Mouse (Mus musculus) urinary bladder, postnatal 4 days (tissue): ENCODE results near the gene Cog7.

Source experiments
- DNase-seq, 2 experiments: peaks; one replicate each; pipeline ENCODE4 v3.0.0; 2021 to 2022; ENCODE audit warnings: low spot score in 2 of 2

Gene Cog7

GRCm38 (mm10) chr7:121981307-121981871, at the start of gene Cog7:
Gene Cog7, minus strand, starts transcription at chr7:121981711.
- peak; percentile 85 to 95 for DNase-seq

DNA sequence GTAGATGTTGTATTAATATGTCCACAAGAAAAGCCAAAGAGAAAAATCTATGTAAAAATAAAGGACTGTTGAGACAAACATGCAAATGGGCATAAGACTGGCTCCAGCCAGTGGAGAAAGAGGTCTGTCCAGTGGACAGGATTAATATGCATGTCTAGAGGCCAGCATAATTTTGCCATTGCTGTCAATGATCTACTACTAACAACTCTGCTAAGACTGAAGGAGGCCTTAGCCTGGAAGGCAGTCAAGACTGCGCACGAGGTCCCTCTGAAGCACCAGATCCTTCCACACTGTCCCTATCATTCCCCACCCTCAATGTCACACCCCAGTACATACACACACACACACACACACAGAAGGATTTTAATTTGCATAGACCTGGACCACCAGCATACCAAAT, 40.6 kb upstream of the Cog7 start:
- no peak for DNase-seq

GRCm38 (mm10) chr7:122020667-122021354, 39.3 kb upstream of the Cog7 start, which contains the start of gene Gga2:
Gene Gga2, minus strand, starts transcription at chr7:122021222.
- DNase-seq, result peak; percentile 86 to 89

DNA sequence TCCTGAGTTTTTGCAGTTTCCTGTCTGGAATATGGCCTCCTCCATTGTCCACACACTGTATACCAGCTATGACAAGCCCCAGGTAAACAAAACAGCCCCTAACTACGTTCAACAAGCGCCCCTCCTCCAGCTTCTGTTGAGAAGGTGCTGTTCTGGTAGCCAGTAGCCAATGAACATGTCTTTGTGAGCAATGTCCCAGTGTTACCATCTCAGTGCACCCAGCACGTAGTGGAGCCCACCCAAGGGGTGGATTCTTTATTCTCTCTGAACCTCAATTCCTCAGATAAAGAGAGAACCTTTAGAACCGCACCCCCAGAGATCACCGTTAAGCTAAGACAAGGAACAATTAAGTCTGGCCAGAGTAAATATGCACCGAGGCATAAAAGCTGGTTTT, 38.8 kb upstream of the Cog7 start:
- no peak for DNase-seq

DNA sequence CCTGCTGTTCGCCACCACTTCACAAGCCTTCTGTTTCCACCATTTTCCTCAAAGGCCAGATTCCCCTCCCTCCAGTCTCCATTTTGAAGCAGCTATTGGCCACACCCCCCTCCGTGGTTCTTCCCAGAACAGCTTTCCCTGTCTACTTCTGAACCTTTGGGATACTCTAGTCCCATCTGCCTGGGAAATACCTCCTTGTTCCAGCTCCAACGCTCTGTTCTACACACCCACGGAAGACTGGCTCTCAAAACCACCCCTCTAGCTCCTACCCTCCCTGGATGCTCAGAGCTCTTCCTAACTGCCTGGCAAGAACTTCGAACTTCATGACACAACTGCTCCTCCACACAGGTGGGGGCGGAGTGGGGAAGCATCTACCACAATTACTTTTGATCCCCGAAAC, 37.5 kb upstream of the Cog7 start:
- DNase-seq, result no peak

DNA sequence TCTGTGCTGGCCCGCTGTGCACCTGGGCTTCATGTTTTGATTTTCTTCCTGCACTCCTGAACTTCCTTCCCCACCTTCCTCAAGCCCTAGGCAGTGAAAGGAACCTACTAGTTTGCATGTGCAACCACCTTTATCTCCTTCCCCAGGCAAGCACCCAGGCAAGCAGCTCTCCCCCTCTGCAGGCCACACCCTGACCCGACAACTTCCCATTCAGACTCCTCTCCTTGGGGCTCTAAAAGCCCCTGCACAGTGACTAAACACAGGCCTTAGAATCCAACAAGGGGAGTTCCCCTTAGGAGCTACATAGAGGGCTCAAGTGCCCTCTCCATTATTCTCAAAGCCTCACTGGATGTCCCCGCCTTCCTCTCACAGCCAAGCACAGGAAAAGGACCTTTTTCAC, 36.7 kb upstream of the Cog7 start:
- no peak for DNase-seq

DNA sequence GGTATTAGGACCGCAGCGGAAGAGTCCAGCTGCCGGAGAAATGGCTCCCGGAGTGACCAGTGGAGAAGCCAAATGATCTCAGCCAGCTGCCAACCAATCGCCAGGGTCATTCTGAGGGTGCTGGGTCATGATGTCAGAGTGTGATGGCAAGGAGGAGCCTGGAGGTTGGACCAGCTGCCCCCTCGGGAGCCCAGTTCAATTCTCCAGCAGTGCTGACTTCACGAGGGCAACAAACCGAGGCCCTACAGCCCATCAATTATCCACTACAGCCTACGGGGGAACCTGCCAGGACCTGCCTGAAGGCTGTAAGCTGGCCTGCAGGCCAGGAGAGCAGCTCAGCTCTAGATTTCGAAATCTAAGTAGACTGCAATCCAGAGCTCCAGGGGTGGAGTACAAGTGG, 34.2 kb upstream of the Cog7 start:
- no peak for DNase-seq

DNA sequence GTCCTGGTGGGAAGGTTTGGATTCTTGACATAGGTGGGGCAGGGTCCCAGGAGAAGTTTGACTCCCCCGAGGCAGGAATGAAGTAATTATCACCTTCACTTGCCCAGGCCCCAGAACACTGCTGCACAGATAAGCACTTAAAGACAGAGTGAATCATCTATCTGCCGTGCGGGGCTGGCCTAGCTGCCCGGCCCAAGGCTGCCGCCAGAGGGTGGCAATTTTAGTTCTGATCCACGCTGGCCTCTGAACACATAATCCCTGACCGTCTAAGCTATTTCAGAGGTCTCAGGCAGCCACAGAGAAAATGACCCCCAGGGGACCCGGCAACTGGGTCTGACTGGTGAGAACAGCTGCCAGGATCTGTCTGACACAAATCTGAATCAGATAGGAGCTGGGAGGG, 33.6 kb upstream of the Cog7 start:
- DNase-seq, result no peak

GRCm38 (mm10) chr7:122012949-122013348, 31.4 kb upstream of the Cog7 start:
- no peak for DNase-seq

DNA sequence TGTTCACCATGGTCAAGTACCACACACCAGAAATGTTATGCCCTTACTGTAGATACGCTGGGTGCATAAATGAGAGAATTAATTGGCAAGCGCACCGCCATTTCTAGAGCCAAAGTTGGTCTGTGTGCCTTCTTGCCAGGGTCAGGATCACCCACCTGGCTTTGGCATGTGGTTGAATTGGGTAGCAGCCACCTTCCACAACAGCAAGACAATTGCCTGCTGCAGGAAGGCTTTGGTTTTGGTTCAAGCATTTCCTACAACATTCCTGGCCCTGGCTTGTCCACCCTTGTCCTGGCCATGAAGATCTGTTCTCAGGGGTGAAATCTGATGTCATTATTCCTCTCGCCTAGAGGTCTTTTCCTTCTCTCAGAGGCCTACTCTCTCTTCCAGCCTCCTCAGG, 30.9 kb upstream of the Cog7 start:
- DNase-seq, result no peak

DNA sequence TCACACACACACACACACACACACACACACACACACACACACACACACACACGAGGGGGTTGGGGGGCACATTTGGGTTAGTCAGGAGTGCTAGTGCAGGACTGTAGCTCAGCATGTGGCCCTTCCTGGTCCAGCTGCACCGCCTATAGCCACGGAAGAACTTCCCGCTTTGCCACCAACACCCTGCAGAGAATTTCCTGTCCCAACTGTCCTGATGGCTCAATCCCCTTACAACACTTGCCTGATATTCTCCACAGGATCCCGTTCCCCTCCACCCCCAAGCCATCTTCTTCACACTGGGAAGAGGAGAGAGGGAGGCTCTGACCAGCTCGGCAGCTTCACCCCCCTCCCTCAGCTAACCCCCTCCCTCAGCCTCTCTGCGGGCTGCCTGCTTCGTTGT, 18.9 kb upstream of the Cog7 start:
- no peak for DNase-seq

- DNase-seq, result no peak
These were observed 14.4 kb upstream of the Cog7 start for GRCm38 (mm10) chr7:121995961-121996360.

DNA sequence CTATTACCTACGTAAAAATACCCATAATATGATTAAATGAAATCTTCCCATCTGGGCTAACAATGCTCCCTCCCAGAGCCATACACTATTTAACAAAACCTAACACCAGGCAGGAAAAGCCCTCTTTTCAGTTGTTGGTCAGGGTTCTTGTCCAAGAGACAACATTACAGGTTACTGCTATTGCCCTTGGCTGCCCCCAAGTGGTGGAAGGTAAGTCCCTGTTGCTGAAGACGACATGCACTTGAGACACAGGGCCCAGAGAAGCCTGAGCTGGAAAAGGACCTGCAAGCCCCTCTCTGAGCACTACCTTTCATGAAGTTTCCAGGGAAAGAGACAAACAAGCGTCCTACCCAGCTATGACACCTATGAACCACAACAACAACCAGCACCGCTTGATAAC, 6.5 kb downstream of the Cog7 start:
- DNase-seq, result peak; percentile 28 to 64

DNA sequence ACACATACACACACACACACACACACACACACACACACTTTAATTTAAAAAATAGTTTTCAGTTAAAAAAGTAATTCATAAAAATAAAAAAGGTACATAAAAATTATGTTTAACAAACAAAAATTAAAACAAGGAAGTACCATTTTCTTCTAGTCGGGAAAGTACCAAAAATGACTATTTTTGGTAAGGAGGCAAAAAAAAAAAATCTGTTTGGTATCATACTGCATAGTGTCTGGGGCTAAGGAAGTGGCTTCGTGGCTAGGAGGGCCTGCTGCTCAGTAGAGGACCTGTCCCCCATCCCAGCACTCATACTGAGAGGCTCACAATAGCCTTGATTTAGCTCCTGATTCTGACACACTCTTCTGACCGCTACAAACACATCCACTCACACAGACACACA, 9.8 kb downstream of the Cog7 start:
- no peak for DNase-seq

DNA sequence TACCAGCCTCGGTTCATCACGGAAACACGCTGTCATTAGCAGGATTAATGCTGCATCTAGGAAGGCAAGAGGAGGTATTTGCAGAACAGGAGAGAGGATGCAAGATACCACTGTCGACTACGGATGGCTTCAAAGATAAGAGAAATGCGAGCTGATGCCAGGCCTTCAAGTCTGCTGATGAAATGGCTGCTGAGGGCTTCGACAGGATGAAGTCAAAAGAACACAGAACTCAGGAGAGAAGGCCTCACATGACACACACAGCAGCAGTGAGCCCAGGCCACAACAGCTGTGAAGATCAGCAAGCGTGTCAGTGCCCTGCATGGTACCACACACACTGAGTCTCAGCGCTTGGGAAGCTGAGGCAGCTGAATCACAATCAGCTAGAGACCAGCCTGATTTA, 11.3 kb downstream of the Cog7 start:
- no peak for DNase-seq

DNA sequence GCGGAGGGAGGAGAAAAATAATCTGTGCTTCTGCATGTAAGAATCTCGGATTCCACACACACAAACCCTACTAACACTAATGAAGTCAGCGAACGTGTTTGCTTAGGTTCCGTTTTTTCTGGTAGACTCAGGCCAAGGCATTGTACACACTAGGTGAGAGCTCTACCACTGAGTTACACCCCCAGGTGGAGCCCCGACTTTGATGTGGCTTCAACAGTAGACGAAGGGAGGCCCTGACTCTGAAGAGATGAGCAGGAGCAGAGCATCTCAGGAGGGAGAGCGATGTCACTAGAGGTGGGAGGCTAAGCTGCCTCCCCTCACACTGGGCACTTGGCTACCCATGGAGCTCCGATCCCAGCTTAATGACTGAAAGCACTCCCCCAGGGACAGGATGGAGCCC, 12.7 kb downstream of the Cog7 start:
- no peak for DNase-seq

DNA sequence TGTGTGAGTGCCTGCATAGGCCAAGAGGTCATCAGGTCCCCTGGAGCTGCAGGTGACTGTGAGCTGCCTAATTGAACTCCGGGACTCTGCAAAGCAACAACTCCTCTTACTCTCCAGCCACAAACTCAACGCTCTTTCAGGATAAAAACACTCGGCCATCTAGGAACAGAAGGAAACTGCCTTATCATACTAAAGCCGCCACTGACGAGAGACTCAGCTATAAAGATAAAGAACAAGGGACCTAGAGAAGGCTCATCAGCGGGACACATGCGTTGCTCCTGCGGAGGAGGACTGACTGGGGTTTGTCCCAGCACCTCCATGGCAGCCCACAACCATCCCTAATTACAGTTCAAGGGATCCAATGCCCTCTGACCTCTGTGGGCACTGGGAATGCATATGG, 13.3 kb downstream of the Cog7 start:
- no peak for DNase-seq

DNA sequence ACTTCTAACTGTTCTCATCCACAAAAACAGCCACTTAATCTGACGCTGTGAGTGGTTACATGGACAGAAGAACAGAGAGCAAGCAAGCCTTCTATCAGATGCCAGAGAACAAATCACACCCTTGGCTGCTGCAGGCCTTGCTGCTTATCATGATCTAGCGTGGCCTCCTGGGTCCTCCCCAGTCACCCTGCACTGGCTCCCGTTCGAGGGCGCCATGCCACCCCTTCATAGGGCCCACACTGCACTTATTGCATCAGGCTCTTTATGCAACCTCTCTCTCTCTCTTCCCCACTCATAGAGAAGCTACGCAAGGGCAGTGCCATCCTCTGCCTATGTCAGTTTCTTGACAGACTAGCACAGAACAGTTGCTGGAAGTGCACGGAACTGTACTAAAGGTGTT, 15.3 kb downstream of the Cog7 start:
- DNase-seq, result no peak

- no peak for DNase-seq
These were observed 17.6 kb downstream of the Cog7 start for GRCm38 (mm10) chr7:121963883-121964398.

DNA sequence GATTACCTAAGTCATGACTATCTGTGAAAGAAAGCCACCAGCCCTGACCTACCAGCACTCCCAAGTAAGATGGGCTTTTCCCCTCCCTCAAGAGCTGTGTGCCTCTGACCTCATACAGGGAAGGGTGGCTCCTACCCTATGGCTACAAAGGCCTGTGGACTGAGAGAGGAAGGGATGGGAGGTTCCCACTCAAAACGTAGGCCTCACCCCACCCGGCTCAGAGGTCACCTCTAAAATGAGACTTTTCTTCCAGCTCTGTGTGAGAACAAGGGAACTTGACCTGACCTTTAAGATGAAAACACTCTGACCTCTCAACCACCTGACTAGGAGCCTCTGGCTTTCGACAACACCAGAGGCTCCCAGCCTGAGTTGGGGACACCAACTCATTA, 18.9 kb downstream of the Cog7 start:
- DNase-seq, result no peak

GRCm38 (mm10) chr7:121961913-121962570, 19.5 kb downstream of the Cog7 start:
- DNase-seq, result no peak

- no peak for DNase-seq
These were observed 25.7 kb downstream of the Cog7 start for GRCm38 (mm10) chr7:121955802-121956201.
